ENCODE assay signal across 8 mouse cellular contexts in genomic region chr13:23763586-23764323, GRCm38 (mm10). TPM values are rescaled to one million over a fixed set of nuclear protein-coding genes. Genes with fewer than 3 reads are reported as not detected.
DNase-seq lines count a peak whose midpoint lies in the region; ATAC-seq and TF ChIP-seq lines count a peak whose summit lies in the region.

Gene Hist1h1a, plus strand, starts transcription at chr13:23763666.

- peak within 1 kb of the TSS; percentile 87 for H3K4me2 ChIP-seq in hindbrain, embryonic 15.5 days

- H3K4me3 ChIP-seq in hindbrain, embryonic 15.5 days, result peak within 1 kb of the TSS; percentile 56
- H3K4me3 ChIP-seq in megakaryocyte, embryonic 14.5 days (replicated peaks), result peak within 1 kb of the TSS; percentile 89

- peak within 1 kb of the TSS; percentile 61 for H3K9ac ChIP-seq in hindbrain, embryonic 15.5 days

- DNase-seq in Patski (ENCODE audit: low read depth, low spot score), result peak; percentile 64
- DNase-seq in cerebellum, postnatal 25 days, result peak; percentile 76 to 82
- peak; percentile 81 to 90 for DNase-seq in frontal cortex, postnatal 36 days (ENCODE audit: low spot score in 2 of 2)
- peak; percentile 67 to 79 for DNase-seq in left cerebral cortex, adult 8-10 months (ENCODE audit: low spot score in 2 of 2)
- DNase-seq in right cerebral cortex, adult 2 months (ENCODE audit: low spot score in 2 of 2), result peak; percentile 82 to 86
- peak; percentile 55 for DNase-seq in urinary bladder, postnatal 25 days (ENCODE audit: low spot score)

- ATAC-seq in Patski, result peak; percentile 52
- peak; percentile 82 for ATAC-seq in hindbrain, embryonic 15.5 days (ENCODE audit: low FRiP score, low read depth)

- 3% methylated on average over 34 of the region's 34 CpGs for WGBS in hindbrain, embryonic 15.5 days

- POLR2A ChIA-PET in Patski (lab: Charles Lee), result interaction anchor here (0.9 to 1.7 kb wide), 3 partner anchors 9 to 23 kb away, joined by 3 to 4 read pairs (median 4); no protein-coding TSS in a partner anchor

- no peaks in the 10 kb centered on the region for H3K9me3 ChIP-seq in hindbrain, embryonic 15.5 days
- no peaks in the 10 kb centered on the region for H3K9me3 ChIP-seq in megakaryocyte, embryonic 14.5 days

- peak within 1 kb of the TSS; percentile 87 for H3K27ac ChIP-seq in hindbrain, embryonic 15.5 days (replicated peaks)

- in situ Hi-C loops in Patski (cut with MboI; ENCODE audit: low pct_unique_long_range_greater_than_20kb), result loop anchor here (25.0 kb wide), 1 partner anchor 1976 kb away; the partner anchor contains the start of genes Hist1h1b, Hist1h2an, Hist1h2bp and Hist1h3i

- H3K27me3 ChIP-seq in Patski, result no peaks in the 10 kb centered on the region
- H3K27me3 ChIP-seq in hindbrain, embryonic 15.5 days, result no peaks in the 10 kb centered on the region
- H3K27me3 ChIP-seq in megakaryocyte, embryonic 14.5 days (replicated peaks), result no peaks in the 10 kb centered on the region

- no peaks in the 10 kb centered on the region for H3K36me3 ChIP-seq in hindbrain, embryonic 15.5 days
- no peaks in the 10 kb centered on the region for H3K36me3 ChIP-seq in megakaryocyte, embryonic 14.5 days (replicated peaks; ENCODE audit: low read length)

- TF ChIP-seq CTCF in Patski (IDR thresholded peaks at IDR 0.05), result no peak

- H3K4me1 ChIP-seq in hindbrain, embryonic 15.5 days (replicated peaks), result peaks cover 31% of the 10 kb centered on the region
- peaks cover 66% of the 10 kb centered on the region for H3K4me1 ChIP-seq in megakaryocyte, embryonic 14.5 days

- CTCF ChIA-PET in Patski (lab: Charles Lee), result interaction anchor here (1.2 kb wide), 1 partner anchor 10 kb away, joined by 4 read pairs; no protein-coding TSS in a partner anchor

RNA-seq across cellular contexts. Expression of gene Hist1h1a, which starts in this region (rescaled TPM):
- 1.2 TPM for polyA plus RNA-seq in Patski (2021)
- polyA plus RNA-seq in hindbrain, embryonic 15.5 days (2015; fragmentation: Nextera tagmentation; extraction: Ambion mirVana), result 0.75 and 0.84 TPM in 2 replicates
- 10 to 100 TPM; 29.7 to 32.8 (median 30.7) TPM for total RNA-seq in left cerebral cortex, adult 8-10 months (2022)
- 3.3 and 3.5 TPM in 2 replicates for polyA plus RNA-seq in megakaryocyte, embryonic 14.5 days (2012; ENCODE audit: insufficient read depth, low replicate concordance)

Comparison
In these comparisons a context has a peak if more than half of its experiments do, and no peak if none do; other contexts are left out.
1. Peak in every context shown above with its lines: DNase-seq, ATAC-seq, H3K4me3 ChIP-seq and H3K27ac ChIP-seq.
2. Peak in ATAC-seq, H3K4me3 ChIP-seq, H3K27ac ChIP-seq, H3K9ac ChIP-seq and H3K4me2 ChIP-seq in hindbrain, embryonic 15.5 days; RNA of the gene not detected or under 1 TPM.